Mouse (Mus musculus) CH12.LX (cell line): ENCODE data around the gene Ckap4.
"Not testable (repeated sequence)": the region's sequence is repeated elsewhere in the genome, so short reads cannot be mapped to it uniquely, and the experiment has no call there.

ENCODE experiments used
- BHLHE40 ChIP-seq: IDR thresholded peaks from 2 replicates; pipeline ENCODE4 v1.6.1; 2011; ENCODE audit warnings: mild to moderate bottlenecking, low read depth, low read length, improper control_type of control experiment
- CTCF ChIP-seq, 2 experiments: IDR thresholded peaks in 1 of 2; conservative IDR thresholded peaks in 1 of 2; 2 replicates each; pipeline ENCODE4 v1.5.1; 2011 to 2012; ENCODE audit warnings: low read depth in 2 of 2, low read length in 2 of 2, improper control_type of control experiment in 1 of 2, inconsistent platforms in 1 of 2, mild to moderate bottlenecking in 1 of 2, moderate library complexity in 1 of 2
- EP300 ChIP-seq: IDR thresholded peaks from 2 replicates; pipeline ENCODE4 v1.6.1; 2011; ENCODE audit warnings: low read length, improper control_type of control experiment
- HCFC1 ChIP-seq: IDR thresholded peaks from 2 replicates; pipeline ENCODE4 v1.6.1; 2012; ENCODE audit warnings: low read depth, mild to moderate bottlenecking, inconsistent platforms, low read length, improper control_type of control experiment
- MAFK ChIP-seq: IDR thresholded peaks from 2 replicates; pipeline ENCODE4 v1.6.1; 2011; ENCODE audit warnings: low read length, improper control_type of control experiment; ENCODE audit not compliant: insufficient replicate concordance
- MAX ChIP-seq: IDR thresholded peaks from 2 replicates; pipeline ENCODE4 v1.6.1; 2011; ENCODE audit warnings: low read length, improper control_type of control experiment
- MXI1 ChIP-seq: IDR thresholded peaks from 2 replicates; pipeline ENCODE4 v1.6.1; 2011; ENCODE audit warnings: mild to moderate bottlenecking, low read depth, low read length, improper control_type of control experiment
- POLR2A ChIP-seq: IDR thresholded peaks from 2 replicates; pipeline ENCODE4 v1.6.1; 2011; ENCODE audit warnings: low read depth, mild to moderate bottlenecking, improper control_type of control experiment, low read length
- POLR2AphosphoS2 ChIP-seq: IDR thresholded peaks from 2 replicates; pipeline ENCODE4 v1.6.1; 2011; ENCODE audit warnings: low read depth, low read length, improper control_type of control experiment
- RAD21 ChIP-seq: IDR thresholded peaks from 2 replicates; pipeline ENCODE4 v1.6.1; 2011; ENCODE audit warnings: low read depth, mild to moderate bottlenecking, low read length, improper control_type of control experiment, moderate library complexity
- SIN3A ChIP-seq: IDR thresholded peaks from 2 replicates; pipeline ENCODE4 v1.6.1; 2012; ENCODE audit warnings: low read length, improper control_type of control experiment, inconsistent platforms
- USF1 ChIP-seq: IDR thresholded peaks from 2 replicates; pipeline ENCODE4 v1.6.1; 2014; ENCODE audit warnings: low read depth, mild to moderate bottlenecking, inconsistent platforms, low read length, improper control_type of control experiment
- ZNF384 ChIP-seq: IDR thresholded peaks from 2 replicates; pipeline ENCODE4 v1.6.1; 2012; ENCODE audit warnings: low read depth, low read length, improper control_type of control experiment, inconsistent platforms

- TF ChIP-seq CTCF (conservative IDR thresholded peaks at IDR 0.05 in 1 of 2, IDR thresholded peaks at IDR 0.05 in 1 of 2; ENCODE audit: low read depth in 2 of 2, low read length in 2 of 2); HCFC1; EP300; POLR2A; RAD21; MXI1; ZNF384; SIN3A; MAX; MAFK; USF1; BHLHE40; POLR2AphosphoS2: not testable (repeated sequence)
Measured at GRCm38 (mm10) chr10:84482418-84482817, 51.4 kb downstream of the Ckap4 start.
